22 mouse cellular contexts compared by ENCODE assay signal in genomic region chr5:51811728-51812127, GRCm38 (mm10).
"Had no signal": no experiment of that assay in that cellular context is flagged by ENCODE, and none has a peak within 500 bp of the region (broad histone marks: within the 10 kb centered on the region; RNA-seq: fewer than 3 reads in every experiment).

No protein-coding gene starts in this region.

- H3K9me3 ChIP-seq: lung, embryonic 15.5 days; midbrain, embryonic 10.5 days; midbrain, embryonic 12.5 days; neural tube, embryonic 13.5 days; neural tube, embryonic 15.5 days had no signal

- DNase-seq: liver, postnatal 0 days; lung, adult 2 months; lung, postnatal 14 days; lung, postnatal 36 days; midbrain, embryonic 14.5 days; retina, postnatal 1 day; right cerebral cortex, adult 18-20 months; right cerebral cortex, postnatal 25 days; right cerebral cortex, postnatal 4 days; spleen, adult 18-20 months; thymus, adult 18-20 months; thymus, postnatal 14 days; thymus, postnatal 36 days had no signal

- H3K4me1 ChIP-seq: lung, embryonic 15.5 days; midbrain, embryonic 10.5 days; midbrain, embryonic 12.5 days had no signal

- H3K27ac ChIP-seq: lung, embryonic 15.5 days; macrophage; midbrain, embryonic 10.5 days; midbrain, embryonic 12.5 days; neural tube, embryonic 13.5 days; neural tube, embryonic 15.5 days had no signal

- H3K4me2 ChIP-seq: lung, embryonic 15.5 days; midbrain, embryonic 12.5 days; neural tube, embryonic 13.5 days; neural tube, embryonic 15.5 days had no signal

- ATAC-seq: liver, postnatal 0 days; lung, postnatal 0 days; midbrain, embryonic 16.5 days had no signal

- H3K9ac ChIP-seq: liver, postnatal 0 days; lung, embryonic 15.5 days; midbrain, embryonic 12.5 days; neural tube, embryonic 13.5 days; neural tube, embryonic 15.5 days had no signal

- H3K36me3 ChIP-seq: lung, embryonic 15.5 days; midbrain, embryonic 10.5 days; midbrain, embryonic 12.5 days; neural tube, embryonic 13.5 days; neural tube, embryonic 15.5 days had no signal

- H3K27me3 ChIP-seq: lung, embryonic 15.5 days; midbrain, embryonic 12.5 days; neural tube, embryonic 13.5 days; neural tube, embryonic 15.5 days had no signal

- H3K4me3 ChIP-seq: lung, embryonic 15.5 days; midbrain, embryonic 10.5 days; midbrain, embryonic 12.5 days; myocyte; neural tube, embryonic 13.5 days; neural tube, embryonic 15.5 days had no signal
